Mouse (Mus musculus) CD4-positive helper T cell, adult 2 months (primary cell): ENCODE results near the gene Scn4a.

Experiments
- DNase-seq: peaks from one replicate; pipeline ENCODE4 v3.0.0-alpha.2; 2012; ENCODE audit warnings: low read depth, missing footprints, low spot score

The Scn4a gene

DNA sequence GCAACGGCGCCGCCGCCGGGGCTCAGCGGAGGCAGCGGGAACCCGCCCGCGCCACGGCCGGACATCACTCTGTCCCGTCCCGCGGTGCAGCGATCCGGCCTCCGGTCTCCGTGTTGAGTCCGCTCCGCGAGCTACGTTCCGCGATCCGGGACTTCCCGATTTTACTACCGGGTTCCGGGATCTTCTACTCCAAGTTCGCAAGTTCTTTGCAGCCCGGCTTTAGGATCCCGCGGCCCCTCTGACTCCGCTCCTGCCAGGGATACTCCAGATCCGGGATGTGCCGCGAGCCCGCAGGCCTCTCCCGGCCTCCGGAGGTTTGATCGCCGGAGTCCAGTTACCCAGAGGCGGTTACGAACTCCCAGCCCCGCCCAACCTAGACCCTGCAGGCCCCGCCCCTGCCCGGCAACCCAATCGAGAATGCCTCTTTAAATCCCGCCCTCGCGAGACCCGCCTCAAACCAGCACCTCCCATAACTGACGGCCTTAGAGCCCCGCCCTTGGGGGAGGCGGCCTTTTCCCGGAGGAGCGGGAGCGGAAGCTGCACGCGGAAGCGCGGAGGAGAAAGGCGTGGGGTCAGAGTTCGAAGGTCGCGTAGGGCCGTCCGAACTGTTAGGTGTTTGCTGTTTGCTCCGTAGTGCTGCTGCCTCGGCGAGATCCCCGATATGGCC is 80.3 kb downstream of the Scn4a start, which contains the start of gene Smarcd2:
TSS of gene Smarcd2 (minus strand) at position 329 of the 667 bp plus-strand sequence.
- peak; percentile 97 for DNase-seq

DNA sequence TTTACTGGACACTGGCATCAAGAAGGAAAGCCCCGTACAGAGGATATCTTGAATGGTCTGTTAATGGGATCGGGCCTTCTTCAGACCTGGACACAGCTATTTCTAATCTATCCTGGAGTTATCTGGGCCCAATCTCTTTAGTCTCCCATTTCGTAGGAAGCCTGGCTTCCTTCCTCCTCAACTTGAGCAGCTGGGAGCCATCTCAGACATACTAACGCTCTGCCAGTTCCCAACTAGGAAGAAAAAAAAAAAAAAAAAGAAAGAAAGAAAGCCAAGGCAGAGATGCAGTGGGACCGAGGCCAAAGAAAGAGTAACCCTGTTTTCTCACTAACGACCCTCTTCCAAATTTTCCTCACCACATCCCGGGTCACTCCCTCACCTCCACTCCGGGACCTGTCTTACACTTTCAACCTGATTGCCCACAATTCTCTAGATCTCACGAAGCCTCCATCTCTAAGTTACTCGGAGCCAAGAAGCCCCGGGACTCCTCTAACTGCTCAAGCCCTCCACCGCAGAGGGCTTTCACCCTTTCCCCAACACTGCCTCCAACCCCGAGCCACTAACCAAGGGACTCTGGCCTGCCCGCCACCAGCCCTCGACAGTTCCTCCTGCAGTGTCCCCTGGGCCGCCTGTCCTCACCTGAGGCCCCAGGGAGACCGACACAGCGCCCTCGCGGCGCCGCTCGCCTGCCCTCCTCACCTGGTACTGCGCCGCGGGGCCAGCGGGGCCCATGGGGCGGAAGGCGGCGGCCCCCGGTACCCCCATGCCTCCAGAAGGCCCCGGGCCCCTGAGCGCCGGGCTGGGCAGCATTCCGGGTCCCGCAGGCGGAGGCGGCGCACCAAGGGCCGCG is 81.1 kb downstream of the Scn4a start:
- no peak for DNase-seq

DNA sequence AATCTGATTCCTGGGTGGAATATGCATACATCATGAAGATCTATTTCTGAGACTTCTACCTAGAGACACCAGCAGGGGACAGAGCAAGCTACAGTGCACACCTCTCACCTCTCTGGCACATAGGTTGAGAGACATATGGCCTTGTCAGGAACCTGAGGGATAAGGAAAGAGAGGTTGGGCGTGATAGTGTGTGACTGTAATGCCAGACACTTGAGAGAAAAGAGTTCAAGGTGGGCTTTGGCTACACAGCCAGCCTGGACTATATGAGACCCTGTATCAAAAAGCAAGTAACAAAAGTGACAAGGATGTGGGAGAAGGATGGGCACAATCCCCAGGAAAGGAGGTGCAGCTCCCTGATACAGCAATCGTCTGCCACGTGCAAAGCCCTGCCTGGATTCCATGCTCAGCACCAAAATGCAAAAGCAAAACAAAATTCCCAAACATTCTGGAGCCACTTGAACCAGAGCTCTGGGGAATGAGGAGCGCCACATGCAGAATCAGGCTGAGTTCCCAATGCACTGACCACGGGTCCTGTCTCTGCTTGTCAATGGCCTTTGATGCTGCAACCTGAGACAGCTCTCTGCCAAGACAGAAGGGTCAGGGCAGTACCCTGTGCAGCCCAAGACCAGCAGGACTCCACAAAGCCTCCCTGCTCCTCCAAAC is 81.8 kb downstream of the Scn4a start:
- DNase-seq, result no peak

DNA sequence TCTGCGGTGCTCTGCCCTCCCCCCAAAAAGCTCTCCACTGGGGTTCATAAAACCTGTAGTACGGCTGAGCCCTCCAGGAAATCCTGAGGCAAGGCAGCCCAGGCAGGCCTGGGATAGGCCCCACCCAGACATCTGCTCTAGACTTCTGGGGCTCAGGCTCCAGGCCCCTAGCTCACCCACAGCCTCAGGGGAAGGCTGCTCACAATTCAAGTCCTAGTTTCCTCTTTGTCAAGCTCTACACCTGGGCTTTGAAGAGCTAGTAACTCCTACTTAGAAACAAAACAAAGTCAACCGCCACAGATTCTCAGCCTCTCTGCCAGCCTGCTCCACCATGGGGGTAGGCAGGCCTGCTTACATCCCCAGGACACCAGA is 84.0 kb downstream of the Scn4a start:
- peak; percentile 56 for DNase-seq
